Mouse (Mus musculus) lung, adult 2 months (tissue): ENCODE measurements around the gene Ccn6. TPM values are rescaled to one million over a fixed set of nuclear protein-coding genes. Genes with fewer than 3 reads are reported as not detected.

Experiments
- DNase-seq: peaks from one replicate; pipeline ENCODE4 v3.0.0; 2022
- H3K4me1 ChIP-seq: fragments of 200-500 bp; 2 replicates; pipeline ENCODE4 v1.6.1; 2011; ENCODE audit warnings: low read length; ENCODE audit not compliant: control insufficient read depth, insufficient read depth
- H3K4me3 ChIP-seq: fragments of 200-500 bp; replicated peaks from 2 replicates; pipeline ENCODE3; 2011; ENCODE audit warnings: low read depth, mild to moderate bottlenecking, control low read depth, low read length; ENCODE audit errors: extremely low read depth
- CTCF ChIP-seq: fragments of 200-500 bp; IDR thresholded peaks from 2 replicates; pipeline ENCODE4 v1.5.1; 2011; ENCODE audit warnings: mild to moderate bottlenecking, low read length, control low read depth; ENCODE audit not compliant: insufficient read depth
- POLR2A ChIP-seq: fragments of 200-500 bp; IDR thresholded peaks from 2 replicates; pipeline ENCODE4 v1.6.1; 2011; ENCODE audit warnings: low read depth, mild to moderate bottlenecking, control low read depth, low read length, borderline replicate concordance; ENCODE audit errors: extremely low read depth
- WGBS: fragments of 180-500 bp; shearing (Covaris S2); methylation state at CpG from one replicate; pipeline ENCODE4 v1.1.7; 2018; 5-methylcytosine and 5-hydroxymethylcytosine counted together
- polyA plus RNA-seq: library from polyadenylated mRNA; depleted of rRNA; stranded (reverse); fragments of >200 nt; gene quantifications from 2 replicates; pipeline ENCODE4 v1.2.3, GENCODE M21; 2012; rRNA removed

Ccn6 gene
- polyA plus RNA-seq, 1 experiment: 0.20 TPM

- TF ChIP-seq CTCF (no peak), POLR2A (peak; percentile 49; the same call in 1 of the 2 replicates)
- H3K4me3 ChIP-seq: peak within 1 kb of the TSS; percentile 89
- H3K4me1 ChIP-seq: no peaks in the 10 kb centered on the region
- DNase-seq: peak; percentile 85
- WGBS: 4% methylated on average over 47 of the region's 47 CpGs
Observed at GRCm38 (mm10) chr10:39133462-39134310, 29.9 kb downstream of the Ccn6 start, which contains the start of the genes Fam229b and Tube1. TSS of gene Fam229b (minus strand) at chr10:39133914. TSS of gene Tube1 (plus strand) at chr10:39133976.

DNA sequence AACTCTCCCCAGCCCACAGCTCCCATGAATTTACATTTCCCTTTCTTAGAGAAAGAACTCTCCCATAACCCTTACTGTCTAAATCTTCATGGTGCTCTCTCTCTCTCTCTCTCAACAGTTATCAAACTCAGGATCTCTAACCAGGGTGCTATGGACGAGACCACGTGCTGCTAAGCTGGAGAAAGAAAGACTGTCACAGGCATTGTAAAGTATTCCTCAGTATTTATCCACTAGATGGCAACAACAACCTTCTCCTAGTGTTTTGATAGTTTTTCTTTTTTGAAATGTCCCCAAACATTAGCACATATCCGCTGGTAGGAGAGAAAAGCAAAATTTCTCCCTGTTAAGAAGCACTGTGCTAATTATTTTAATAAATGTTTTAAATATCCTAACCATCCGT, 42.2 kb downstream of the Ccn6 start:
- WGBS: 31% methylated on average over 4 of the region's 4 CpGs
- DNase-seq: no peak
- Histone ChIP-seq H3K4me3 (no peak overlapping the region), H3K4me1 (no peaks in the 10 kb centered on the region)
- TF ChIP-seq POLR2A (no peak), CTCF (no peak)

DNA sequence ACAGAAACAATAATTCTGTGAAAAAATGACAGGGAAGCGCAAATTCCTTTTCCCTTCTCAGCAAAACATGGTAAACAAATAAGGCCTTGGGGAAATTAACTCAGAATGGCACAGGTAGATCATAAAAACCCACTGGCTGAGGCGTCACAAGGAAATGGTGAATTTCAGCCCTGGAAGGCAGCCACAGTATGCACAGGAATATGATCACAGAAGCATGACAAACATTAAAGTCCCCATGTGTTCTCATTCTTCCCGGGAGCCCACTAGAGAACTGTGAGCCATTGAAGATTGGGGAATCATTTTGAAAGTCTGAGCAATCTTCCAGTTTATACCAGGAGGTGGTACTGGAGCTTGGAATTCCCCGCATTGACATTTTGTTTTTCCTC, 54.1 kb downstream of the Ccn6 start:
- WGBS: 73% methylated on average over 4 of the region's 4 CpGs
- H3K4me3 ChIP-seq: no peak overlapping the region
- no peak for TF ChIP-seq POLR2A
- TF ChIP-seq CTCF: no peak

GRCm38 (mm10) chr10:39108837-39109488, 54.6 kb downstream of the Ccn6 start:
- Histone ChIP-seq H3K4me3 (no peak overlapping the region), H3K4me1 (no peaks in the 10 kb centered on the region)
- DNase-seq: no peak
- no peak for TF ChIP-seq CTCF
- TF ChIP-seq POLR2A: no peak
- WGBS: 55% methylated on average over 10 of the region's 10 CpGs

More for the DNA sequence above, 54.1 kb downstream of the Ccn6 start:
- no peaks in the 10 kb centered on the region for H3K4me1 ChIP-seq
- DNase-seq: no peak

GRCm38 (mm10) chr10:39106935-39107334, 56.7 kb downstream of the Ccn6 start:
- Histone ChIP-seq H3K4me3 (no peak overlapping the region), H3K4me1 (no peaks in the 10 kb centered on the region)
- DNase-seq: no peak
- TF ChIP-seq CTCF (no peak), POLR2A (no peak)
- WGBS: 70% methylated on average over 4 of the region's 4 CpGs

- no peaks in the 10 kb centered on the region for H3K4me1 ChIP-seq
- no peak for DNase-seq
- 67% methylated on average over 3 of the region's 3 CpGs for WGBS
- H3K4me3 ChIP-seq: no peak overlapping the region
- TF ChIP-seq POLR2A: no peak
Observed at GRCm38 (mm10) chr10:39106413-39106812, 57.2 kb downstream of the Ccn6 start.

GRCm38 (mm10) chr10:39104803-39105449, 58.7 kb downstream of the Ccn6 start:
- WGBS: 88% methylated on average over 8 of the region's 8 CpGs
- TF ChIP-seq CTCF (no peak), POLR2A (no peak)
- Histone ChIP-seq H3K4me3 (no peak overlapping the region), H3K4me1 (no peaks in the 10 kb centered on the region)
- DNase-seq: no peak

Other genes starting within 250 kb of the Ccn6 start
- 37.7 and 48.2 TPM in 2 replicates for gene Lama4, start 198.3 kb downstream of the Ccn6 start, polyA plus RNA-seq
- gene Fam229b, start 29.9 kb downstream of the Ccn6 start, polyA plus RNA-seq: 1.2 and 2.7 TPM in 2 replicates
- gene Tube1, start 29.8 kb downstream of the Ccn6 start, polyA plus RNA-seq: 0.90 and 1.0 TPM in 2 replicates
- gene Fyn, start 205.1 kb upstream of the Ccn6 start, polyA plus RNA-seq: 26.0 and 29.2 TPM in 2 replicates